Mouse (Mus musculus) cerebellum, adult 2 months (tissue): Measurements from ENCODE around the gene Il17rb.

Source experiments
- CTCF ChIP-seq: fragments of 200-500 bp; IDR thresholded peaks from 2 replicates; pipeline ENCODE4 v1.5.1; 2011; ENCODE audit warnings: low read depth, mild to moderate bottlenecking, control low read depth, low read length, moderate library complexity, borderline replicate concordance; ENCODE audit not compliant: insufficient read depth
- POLR2A ChIP-seq: fragments of 200-500 bp; IDR thresholded peaks from 2 replicates; pipeline ENCODE4 v1.6.1; 2011; ENCODE audit warnings: low read length, control low read depth, borderline replicate concordance; ENCODE audit not compliant: insufficient read depth

DNA sequence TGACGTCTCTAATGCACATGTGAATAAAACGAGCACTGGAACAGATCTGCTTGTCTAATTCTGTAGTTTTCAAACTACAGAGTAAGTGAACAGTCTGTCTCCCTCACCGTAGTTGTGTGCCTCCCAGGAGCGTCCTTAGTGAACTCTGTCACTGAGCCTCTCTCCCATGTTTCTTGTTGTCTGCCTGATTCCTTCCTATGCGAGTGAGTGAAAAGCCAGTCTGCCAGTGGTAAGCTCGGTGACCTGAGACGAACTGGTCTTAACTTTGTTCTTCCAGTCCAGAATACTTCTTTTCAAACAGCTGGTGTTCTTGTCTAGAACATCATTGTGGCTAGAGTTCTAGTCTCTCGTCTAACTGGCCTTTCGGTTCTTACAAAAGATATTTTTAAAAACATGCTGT, 21.0 kb downstream of the Il17rb start:
- TF ChIP-seq CTCF (no peak), POLR2A (no peak)
